Mouse (Mus musculus) lung, embryonic 15.5 days (tissue): ENCODE data around the gene 1700088E04Rik. TPM values are rescaled to one million over a fixed set of nuclear protein-coding genes. Genes with fewer than 3 reads are reported as not detected.

Experiments
- ATAC-seq: fragments of 200-750 bp; cut with Nextera tagmentation; 2 replicates; pipeline ENCODE4 v1.8.0; 2017; ENCODE audit warnings: moderate number of reproducible peaks, borderline replicate concordance; ENCODE audit not compliant: low FRiP score, low TSS enrichment; ENCODE audit errors: extremely low read depth
- H3K27ac ChIP-seq: fragments of 300-500 bp; sonication (generic); 2 replicates; pipeline ENCODE4 v1.5.1; 2015; ENCODE audit warnings: moderate library complexity, mild to moderate bottlenecking, inconsistent platforms
- H3K27me3 ChIP-seq: fragments of 300-500 bp; sonication (generic); 2 replicates; pipeline ENCODE4 v1.6.1; 2015; ENCODE audit warnings: inconsistent platforms
- H3K36me3 ChIP-seq: fragments of 300-500 bp; sonication (generic); 2 replicates; pipeline ENCODE4 v1.6.1; 2015; ENCODE audit warnings: inconsistent platforms
- H3K4me1 ChIP-seq: fragments of 300-500 bp; sonication (generic); 2 replicates; pipeline ENCODE4 v1.6.1; 2015; ENCODE audit warnings: inconsistent platforms
- H3K4me2 ChIP-seq: fragments of 300-500 bp; sonication (generic); 2 replicates; pipeline ENCODE4 v1.6.1; 2015; ENCODE audit warnings: inconsistent platforms, mild to moderate bottlenecking, moderate library complexity
- H3K4me3 ChIP-seq: fragments of 300-500 bp; sonication (generic); 2 replicates; pipeline ENCODE4 v1.5.1; 2015; ENCODE audit warnings: mild to moderate bottlenecking, inconsistent platforms
- H3K9ac ChIP-seq: fragments of 300-500 bp; sonication (generic); 2 replicates; pipeline ENCODE4 v1.6.1; 2015; ENCODE audit warnings: inconsistent platforms
- H3K9me3 ChIP-seq: fragments of 300-500 bp; sonication (generic); 2 replicates; pipeline ENCODE4 v1.6.1; 2016; ENCODE audit warnings: inconsistent platforms
- WGBS: fragments of 180-500 bp; shearing (Covaris S2); methylation state at CpG from one replicate; pipeline ENCODE4 v1.1.7; 2015; 5-methylcytosine and 5-hydroxymethylcytosine counted together
- polyA plus RNA-seq: library from polyadenylated mRNA; unstranded; fragments of >200 nt; fragmentation: Nextera tagmentation; extraction: Ambion mirVana; gene quantifications from 2 replicates; pipeline ENCODE4 v1.2.1, GENCODE M21; 2015

The 1700088E04Rik gene
- polyA plus RNA-seq, 1 experiment from 2014 or later = 10.8 TPM

DNA sequence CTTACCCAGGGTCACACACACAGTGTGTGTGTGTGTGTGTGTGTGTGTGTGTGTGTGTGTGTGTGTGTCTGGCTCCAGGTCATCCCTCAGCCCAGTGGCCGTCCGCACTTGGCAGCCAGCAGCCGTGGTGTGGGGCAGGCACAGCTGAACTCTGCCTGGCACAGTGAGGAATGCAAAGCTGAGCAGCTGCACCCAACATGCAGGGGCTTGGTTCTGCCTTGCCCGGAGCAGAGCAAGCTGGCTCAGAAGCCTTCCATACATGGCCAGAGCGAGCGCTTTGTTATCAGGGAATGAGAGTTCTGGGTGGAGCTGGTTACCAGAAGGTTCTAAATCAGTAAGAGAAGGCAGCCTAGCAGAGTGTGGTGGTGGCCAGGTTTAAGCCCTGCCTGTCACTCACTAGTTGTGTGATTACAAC, 43.4 kb downstream of the 1700088E04Rik start:
- Histone ChIP-seq H3K9me3 (no peaks in the 10 kb centered on the region), H3K9ac (no peak overlapping the region), H3K36me3 (peaks cover 36% of the 10 kb centered on the region), H3K27me3 (no peaks in the 10 kb centered on the region), H3K27ac (peak overlapping the region; percentile 78), H3K4me1 (peaks cover 46% of the 10 kb centered on the region), H3K4me3 (no peak overlapping the region), H3K4me2 (no peak overlapping the region)
- peak; percentile 40; the same call in 1 of the 2 replicates for ATAC-seq
- WGBS = 15% methylated on average over 6 of the region's 6 CpGs

DNA sequence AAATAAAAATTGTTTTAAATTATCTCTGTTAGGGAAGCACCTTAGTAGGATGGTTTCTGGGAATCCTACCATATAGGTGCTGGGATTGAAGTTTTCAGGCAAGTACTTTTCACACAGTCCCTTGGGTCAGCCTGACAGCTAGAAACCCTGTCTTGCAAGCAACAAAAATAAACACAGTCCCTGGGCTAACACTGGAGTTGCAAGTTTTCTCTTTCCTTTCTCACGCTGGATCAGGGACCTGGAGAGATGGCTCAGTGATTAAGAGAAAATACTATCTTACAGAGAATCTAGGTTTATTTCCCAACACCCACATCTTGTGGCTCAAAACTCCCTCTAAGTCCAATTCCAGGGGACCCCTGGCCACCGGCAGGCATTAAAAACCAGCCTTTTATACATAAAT, 43.9 kb downstream of the 1700088E04Rik start:
- no peak overlapping the region for H3K4me2 ChIP-seq
- 6% methylated on average over 2 of the region's 2 CpGs for WGBS
- no peak for ATAC-seq

DNA sequence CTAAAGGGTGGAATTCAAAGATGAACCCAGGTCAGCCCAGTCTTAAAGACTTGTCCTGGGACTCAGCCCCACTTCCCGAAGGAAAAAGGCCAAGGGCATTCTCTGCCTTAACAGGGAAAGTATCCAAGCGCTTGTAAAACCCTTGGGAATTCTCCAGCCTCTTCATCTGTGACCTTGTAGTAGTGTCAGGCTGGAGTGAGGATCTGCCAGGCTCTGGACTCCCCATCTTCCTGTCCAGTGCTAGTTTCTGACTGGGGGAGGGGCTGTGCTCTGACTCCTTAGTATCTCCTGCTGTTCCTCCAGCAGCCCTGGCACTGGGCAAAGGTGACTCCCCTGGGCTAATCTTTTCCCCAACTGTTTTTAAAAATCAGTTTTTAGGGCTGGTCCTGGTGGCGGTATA, 44.5 kb downstream of the 1700088E04Rik start:
- Histone ChIP-seq H3K9me3 (no peaks in the 10 kb centered on the region), H3K4me2 (no peak overlapping the region), H3K27me3 (no peaks in the 10 kb centered on the region), H3K27ac (no peak overlapping the region), H3K9ac (no peak overlapping the region), H3K36me3 (peaks cover 46% of the 10 kb centered on the region), H3K4me3 (no peak overlapping the region), H3K4me1 (peaks cover 46% of the 10 kb centered on the region)
- WGBS = 41% methylated on average over 3 of the region's 3 CpGs
- no peak for ATAC-seq

More for the DNA sequence above, 43.9 kb downstream of the 1700088E04Rik start:
- H3K4me1 ChIP-seq = peaks cover 46% of the 10 kb centered on the region
- H3K9me3 ChIP-seq = no peaks in the 10 kb centered on the region
- no peak overlapping the region for H3K4me3 ChIP-seq
- H3K9ac ChIP-seq = no peak overlapping the region
- no peaks in the 10 kb centered on the region for H3K27me3 ChIP-seq
- H3K36me3 ChIP-seq = peaks cover 41% of the 10 kb centered on the region
- peak overlapping the region; percentile 78 for H3K27ac ChIP-seq

DNA sequence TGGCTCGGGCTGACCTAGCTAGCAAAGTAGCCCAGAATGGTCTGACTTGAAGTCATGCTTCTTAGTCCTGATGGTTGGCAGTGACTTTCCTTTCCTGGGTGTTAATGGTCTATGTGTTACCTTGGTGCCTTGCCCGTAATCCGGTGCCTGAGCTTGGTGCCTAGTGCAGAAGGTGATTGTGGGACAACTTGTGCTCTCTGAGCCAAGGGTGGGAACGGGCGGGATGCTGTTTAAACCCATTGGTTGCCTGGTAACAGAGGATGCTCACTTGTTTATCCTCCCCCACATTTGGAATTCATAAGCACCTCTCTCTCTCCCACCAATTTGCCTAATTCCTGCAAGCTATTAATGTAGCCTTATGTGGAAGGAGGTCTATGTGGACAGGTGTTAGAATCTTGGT, 45.6 kb downstream of the 1700088E04Rik start:
- H3K4me3 ChIP-seq = no peak overlapping the region
- no peak for ATAC-seq
- peaks cover 46% of the 10 kb centered on the region for H3K4me1 ChIP-seq
- H3K9me3 ChIP-seq = no peaks in the 10 kb centered on the region
- no peak overlapping the region for H3K4me2 ChIP-seq
- H3K27ac ChIP-seq = no peak overlapping the region
- no peak overlapping the region for H3K9ac ChIP-seq
- H3K27me3 ChIP-seq = no peaks in the 10 kb centered on the region
- WGBS = 84% methylated on average over 5 of the region's 5 CpGs
- peaks cover 57% of the 10 kb centered on the region for H3K36me3 ChIP-seq

DNA sequence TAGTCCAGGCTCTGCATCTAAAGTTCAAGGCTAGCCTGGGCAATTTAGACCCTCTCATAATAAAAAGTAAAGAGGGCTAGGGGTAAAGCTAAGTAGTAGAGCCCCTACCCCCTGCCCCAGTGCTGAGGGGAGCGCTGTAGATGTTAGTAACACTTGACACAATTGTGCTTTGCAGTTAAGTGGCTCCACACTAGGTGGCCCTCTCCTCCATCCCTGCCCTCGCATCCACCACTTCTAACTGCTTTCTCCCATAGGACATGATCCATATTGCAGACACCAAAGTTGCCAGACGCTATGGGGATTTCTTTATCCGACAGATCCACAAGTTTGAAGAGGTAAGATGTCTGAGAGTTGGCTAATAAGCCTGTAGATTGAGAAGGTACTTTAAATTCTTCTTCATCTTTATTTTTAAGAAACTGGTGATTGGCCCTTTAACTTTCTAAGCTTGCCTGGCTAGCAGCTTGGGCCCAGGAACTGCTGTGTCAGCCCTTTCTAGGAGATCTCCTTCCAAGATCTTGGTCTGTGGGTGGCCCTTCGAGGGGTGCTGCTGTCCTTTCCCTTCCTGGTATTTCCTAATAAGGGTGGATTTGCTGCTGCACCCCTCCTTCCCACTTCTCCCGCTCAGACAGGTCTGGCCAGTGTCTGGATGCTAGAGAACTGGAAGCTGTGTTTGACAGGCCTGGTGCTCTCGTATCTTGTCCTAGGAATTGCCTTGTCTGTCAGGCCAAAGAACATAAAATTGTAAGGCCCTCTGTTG, 47.8 kb downstream of the 1700088E04Rik start:
- H3K4me1 ChIP-seq = peaks cover 30% of the 10 kb centered on the region
- no peaks in the 10 kb centered on the region for H3K27me3 ChIP-seq
- ATAC-seq = no peak
- H3K36me3 ChIP-seq = peaks cover 77% of the 10 kb centered on the region
- H3K9me3 ChIP-seq = no peaks in the 10 kb centered on the region
- H3K27ac ChIP-seq = 0 out of 2 replicates have a peak overlapping the region, but pooled peaks have one; percentile 3
- no peak overlapping the region for H3K4me2 ChIP-seq
- no peak overlapping the region for H3K9ac ChIP-seq
- H3K4me3 ChIP-seq = no peak overlapping the region
- 50% methylated on average over 7 of the region's 7 CpGs for WGBS

DNA sequence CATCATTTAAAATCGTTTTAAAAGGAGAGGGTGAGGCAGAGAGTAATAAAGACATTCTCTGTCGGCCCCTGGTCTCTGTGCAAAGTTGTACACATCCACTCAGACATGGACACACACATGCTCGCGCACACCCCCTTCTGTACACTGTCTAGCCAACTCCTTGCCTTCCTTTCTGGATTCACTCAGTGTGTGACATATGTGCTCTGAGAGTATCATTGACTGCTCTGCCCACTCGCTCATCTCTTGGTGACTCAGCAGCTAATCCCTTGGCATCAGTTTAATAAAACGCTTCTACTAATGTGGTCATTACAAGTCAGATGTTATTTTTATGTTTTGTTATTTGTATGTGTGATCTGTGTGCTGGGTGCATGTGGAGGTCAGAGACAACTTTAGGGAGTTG, 48.8 kb downstream of the 1700088E04Rik start:
- no peak overlapping the region for H3K27ac ChIP-seq
- H3K9me3 ChIP-seq = no peaks in the 10 kb centered on the region
- H3K4me3 ChIP-seq = no peak overlapping the region
- WGBS = 82% methylated on average over 6 of the region's 6 CpGs
- no peaks in the 10 kb centered on the region for H3K27me3 ChIP-seq
- peaks cover 83% of the 10 kb centered on the region for H3K36me3 ChIP-seq
- no peak overlapping the region for H3K9ac ChIP-seq
- no peak overlapping the region for H3K4me2 ChIP-seq
- H3K4me1 ChIP-seq = peaks cover 20% of the 10 kb centered on the region
- no peak for ATAC-seq

DNA sequence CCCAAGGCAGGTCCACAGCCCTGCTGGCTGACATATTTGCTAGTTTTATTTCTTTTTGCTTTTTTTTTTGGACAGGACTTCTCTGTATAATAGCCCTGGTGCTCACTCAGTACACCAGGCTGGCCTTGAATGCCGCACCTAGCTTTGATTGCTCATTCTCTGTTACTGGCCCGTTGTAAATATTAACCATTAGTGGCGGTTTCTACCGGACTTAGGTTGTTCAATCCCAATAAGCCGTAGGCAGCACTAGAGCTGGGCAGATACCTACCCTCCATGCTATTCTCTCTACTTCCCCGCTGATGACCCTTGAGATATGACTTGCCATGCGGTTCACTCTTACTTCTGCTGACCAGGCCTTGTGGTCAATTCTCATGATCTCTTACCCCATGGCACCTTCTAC, 61.5 kb downstream of the 1700088E04Rik start:
- H3K9ac ChIP-seq = no peak overlapping the region
- ATAC-seq = no peak
- 95% methylated on average over 7 of the region's 7 CpGs for WGBS
- no peaks in the 10 kb centered on the region for H3K9me3 ChIP-seq
- H3K4me1 ChIP-seq = peaks cover 10% of the 10 kb centered on the region
- no peak overlapping the region for H3K4me3 ChIP-seq
- H3K4me2 ChIP-seq = no peak overlapping the region
- H3K27me3 ChIP-seq = no peaks in the 10 kb centered on the region
- no peak overlapping the region for H3K27ac ChIP-seq
- H3K36me3 ChIP-seq = peaks cover 78% of the 10 kb centered on the region

Other genes with a start within 250 kb of the 1700088E04Rik start
- gene Gm49510, start 241.6 kb downstream of the 1700088E04Rik start, polyA plus RNA-seq = 0.18 and 0.60 TPM in 2 replicates
- gene Sh3bp1, start 241.5 kb downstream of the 1700088E04Rik start, polyA plus RNA-seq = 31.9 and 35.5 TPM in 2 replicates
- 13.3 and 13.8 TPM in 2 replicates for gene Pdxp, start 227.3 kb downstream of the 1700088E04Rik start, polyA plus RNA-seq
- 804 and 851 TPM in 2 replicates for gene Lgals1, start 214.5 kb downstream of the 1700088E04Rik start, polyA plus RNA-seq
- gene Nol12, start 206.3 kb downstream of the 1700088E04Rik start, polyA plus RNA-seq = 46.9 and 47.8 TPM in 2 replicates
- 39.2 and 44.9 TPM in 2 replicates for gene Triobp, start 193.5 kb downstream of the 1700088E04Rik start, polyA plus RNA-seq
- 560 and 562 TPM in 2 replicates for gene H1f0, start 112.8 kb downstream of the 1700088E04Rik start, polyA plus RNA-seq
- not detected in 2 replicates for gene Galr3, start 99.4 kb downstream of the 1700088E04Rik start, polyA plus RNA-seq
- 57.0 and 61.0 TPM in 2 replicates for gene Ankrd54, start 78.4 kb downstream of the 1700088E04Rik start, polyA plus RNA-seq
- 223 and 225 TPM in 2 replicates for gene Eif3l, start 66.1 kb downstream of the 1700088E04Rik start, polyA plus RNA-seq
- gene Micall1, start 32.4 kb downstream of the 1700088E04Rik start, polyA plus RNA-seq = 7.5 and 8.8 TPM in 2 replicates
- gene Polr2f, start 244 bp downstream of the 1700088E04Rik start, polyA plus RNA-seq = 240 and 281 TPM in 2 replicates
- 0.65 and 0.92 TPM in 2 replicates for gene Sox10, start 24.0 kb upstream of the 1700088E04Rik start, polyA plus RNA-seq
- 35.1 and 42.8 TPM in 2 replicates for gene Pick1, start 87.9 kb upstream of the 1700088E04Rik start, polyA plus RNA-seq
- 0.31 and 0.46 TPM in 2 replicates for gene Gm49486, start 88.1 kb upstream of the 1700088E04Rik start, polyA plus RNA-seq
- gene Slc16a8, start 113.5 kb upstream of the 1700088E04Rik start, polyA plus RNA-seq = 0.21 and 0.24 TPM in 2 replicates
- 3.1 and 4.4 TPM in 2 replicates for gene Baiap2l2, start 144.3 kb upstream of the 1700088E04Rik start, polyA plus RNA-seq
- gene Pla2g6, start 187.1 kb upstream of the 1700088E04Rik start, polyA plus RNA-seq = 19.1 and 20.2 TPM in 2 replicates
- 4.8 and 5.3 TPM in 2 replicates for gene Maff, start 205.4 kb upstream of the 1700088E04Rik start, polyA plus RNA-seq